Mouse (Mus musculus) MEL (cell line): ENCODE measurements around the gene Dapk3. TPM values are rescaled to one million over a fixed set of nuclear protein-coding genes. Genes with fewer than 3 reads are reported as not detected.

Experiments
- DNase-seq: peaks from one replicate; pipeline ENCODE4 v3.0.0; 2011; ENCODE audit warnings: low read depth, low spot score
- H3K27ac ChIP-seq: 2 replicates; pipeline ENCODE4 v1.5.1; 2012; ENCODE audit warnings: low read depth, mild to moderate bottlenecking, control low read depth, low read length, moderate library complexity; ENCODE audit not compliant: control insufficient read depth
- H3K27me3 ChIP-seq, 2 experiments: fragments of 150-350 bp in 1 of 2; sonication (generic) in 1 of 2; 2 replicates each; pipeline ENCODE4 v1.6.1; 2012; ENCODE audit warnings: low read length in 2 of 2, mild to moderate bottlenecking in 2 of 2, improper control_type of control experiment in 1 of 2, moderate library complexity in 1 of 2; ENCODE audit not compliant: insufficient read depth in 2 of 2, control insufficient read depth in 1 of 2
- H3K36me3 ChIP-seq, 2 experiments: 2 replicates each; pipeline ENCODE4 v1.6.1; 2012 to 2014; ENCODE audit warnings: low read length in 2 of 2, improper control_type of control experiment in 1 of 2, inconsistent platforms in 1 of 2, mild to moderate bottlenecking in 1 of 2; ENCODE audit not compliant: insufficient read depth in 2 of 2, control insufficient read depth in 1 of 2
- H3K4me1 ChIP-seq, 2 experiments: fragments of 150-350 bp in 1 of 2; sonication (generic) in 1 of 2; 2 replicates each; pipeline ENCODE4 v1.6.1; 2012; ENCODE audit warnings: low read length in 2 of 2, improper control_type of control experiment in 1 of 2, mild to moderate bottlenecking in 1 of 2; ENCODE audit not compliant: insufficient read depth in 2 of 2, control insufficient read depth in 1 of 2
- H3K4me3 ChIP-seq, 2 experiments: fragments of 150-350 bp in 1 of 2; sonication (generic) in 1 of 2; 2 replicates each; pipeline ENCODE4 v1.5.1; 2012; ENCODE audit warnings: low read depth in 2 of 2, low read length in 2 of 2, mild to moderate bottlenecking in 2 of 2, moderate library complexity in 2 of 2, control low read depth in 1 of 2, improper control_type of control experiment in 1 of 2; ENCODE audit not compliant: control insufficient read depth in 1 of 2, insufficient read depth in 1 of 2
- H3K79me2 ChIP-seq: 2 replicates; pipeline ENCODE4 v1.6.1; 2012; ENCODE audit warnings: mild to moderate bottlenecking, low read length, moderate library complexity; ENCODE audit not compliant: control insufficient read depth, poor library complexity, insufficient read depth
- H3K9ac ChIP-seq: 2 replicates; pipeline ENCODE4 v1.6.1; 2012; ENCODE audit warnings: low read depth, mild to moderate bottlenecking, control low read depth, low read length, moderate library complexity; ENCODE audit not compliant: control insufficient read depth, poor library complexity, severe bottlenecking
- H3K9me3 ChIP-seq: fragments of 150-350 bp; sonication (generic); replicated peaks from 2 replicates; pipeline ENCODE4 v1.6.1; 2012; ENCODE audit warnings: mild to moderate bottlenecking, low read length, improper control_type of control experiment, moderate library complexity; ENCODE audit not compliant: insufficient read depth
- ETS1 ChIP-seq: IDR thresholded peaks from 2 replicates; pipeline ENCODE4 v1.6.1; 2012; ENCODE audit warnings: low read depth, mild to moderate bottlenecking, inconsistent platforms, low read length, improper control_type of control experiment, moderate library complexity
- GABPA ChIP-seq: IDR thresholded peaks from 2 replicates; pipeline ENCODE4 v1.6.1; 2012; ENCODE audit warnings: low read depth, mild to moderate bottlenecking, inconsistent platforms, low read length, improper control_type of control experiment, moderate library complexity
- GATA1 ChIP-seq: IDR thresholded peaks from 2 replicates; pipeline ENCODE4 v1.6.1; 2011; ENCODE audit warnings: low read depth, low read length, improper control_type of control experiment
- HCFC1 ChIP-seq: IDR thresholded peaks from 2 replicates; pipeline ENCODE4 v1.6.1; 2012; ENCODE audit warnings: low read depth, mild to moderate bottlenecking, inconsistent platforms, low read length, improper control_type of control experiment, moderate library complexity
- MAX ChIP-seq: IDR thresholded peaks from 2 replicates; pipeline ENCODE4 v1.6.1; 2011; ENCODE audit warnings: low read length, improper control_type of control experiment
- MXI1 ChIP-seq: IDR thresholded peaks from 2 replicates; pipeline ENCODE4 v1.6.1; 2011; ENCODE audit warnings: mild to moderate bottlenecking, low read depth, low read length, improper control_type of control experiment
- MYB ChIP-seq: IDR thresholded peaks from 2 replicates; pipeline ENCODE4 v1.6.1; 2011; ENCODE audit warnings: mild to moderate bottlenecking, low read depth, low read length, improper control_type of control experiment
- MYC ChIP-seq: IDR thresholded peaks from 2 replicates; pipeline ENCODE4 v1.6.1; 2011; ENCODE audit warnings: low read depth, mild to moderate bottlenecking, low read length, improper control_type of control experiment, moderate library complexity
- NELFE ChIP-seq: IDR thresholded peaks from 2 replicates; pipeline ENCODE4 v1.6.1; 2011; ENCODE audit warnings: low read depth, low read length, improper control_type of control experiment
- RAD21 ChIP-seq: IDR thresholded peaks from 2 replicates; pipeline ENCODE4 v1.6.1; 2011; ENCODE audit warnings: mild to moderate bottlenecking, low read depth, low read length, improper control_type of control experiment
- SIN3A ChIP-seq: IDR thresholded peaks from 2 replicates; pipeline ENCODE4 v1.6.1; 2012; ENCODE audit warnings: low read length, improper control_type of control experiment, inconsistent platforms
- SMC3 ChIP-seq: IDR thresholded peaks from 2 replicates; pipeline ENCODE4 v1.6.1; 2011; ENCODE audit warnings: low read depth, low read length, improper control_type of control experiment
- TAL1 ChIP-seq: IDR thresholded peaks from 2 replicates; pipeline ENCODE4 v1.6.1; 2012; ENCODE audit warnings: mild to moderate bottlenecking, inconsistent platforms, low read length, moderate library complexity, mixed read lengths
- TBP ChIP-seq: IDR thresholded peaks from 2 replicates; pipeline ENCODE4 v1.8.0; 2011; ENCODE audit warnings: low read depth, low read length, improper control_type of control experiment
- USF1 ChIP-seq: IDR thresholded peaks from 2 replicates; pipeline ENCODE4 v1.6.1; 2014; ENCODE audit warnings: low read depth, mild to moderate bottlenecking, inconsistent platforms, low read length, improper control_type of control experiment, moderate library complexity
- ZC3H11A ChIP-seq: IDR thresholded peaks from 2 replicates; pipeline ENCODE4 v1.6.1; 2012; ENCODE audit warnings: low read depth, mild to moderate bottlenecking, inconsistent platforms, low read length, improper control_type of control experiment
- ZKSCAN1 ChIP-seq: IDR thresholded peaks from 2 replicates; pipeline ENCODE4 v1.6.1; 2012; ENCODE audit warnings: low read depth, mild to moderate bottlenecking, inconsistent platforms, low read length, improper control_type of control experiment, moderate library complexity
- ZNF384 ChIP-seq: IDR thresholded peaks from 2 replicates; pipeline ENCODE4 v1.6.1; 2012; ENCODE audit warnings: low read depth, mild to moderate bottlenecking, inconsistent platforms, low read length, improper control_type of control experiment
- polyA plus RNA-seq, 2 experiments: library from polyadenylated mRNA; stranded (reverse) in 1 of 2; unstranded in 1 of 2; fragments of >175 nt in 1 of 2; fragments of >200 nt in 1 of 2; gene quantifications; 2 replicates each; pipeline versions ENCODE4 v1.2.1 to v1.2.4; 2012; ENCODE audit warnings: low replicate concordance in 2 of 2, low read depth in 1 of 2; ENCODE audit not compliant: insufficient read length in 2 of 2, insufficient read depth in 1 of 2, missing spikeins in 1 of 2
- total RNA-seq: library from RNA; depleted of rRNA; stranded (reverse); fragments of 300-350 nt; gene quantifications from 2 replicates; pipeline ENCODE4 v1.2.3, GENCODE M21; 2012

Gene Dapk3
- total and polyA plus RNA-seq, 3 experiments: 42.3 to 79.1 TPM; not detected in 1

DNA sequence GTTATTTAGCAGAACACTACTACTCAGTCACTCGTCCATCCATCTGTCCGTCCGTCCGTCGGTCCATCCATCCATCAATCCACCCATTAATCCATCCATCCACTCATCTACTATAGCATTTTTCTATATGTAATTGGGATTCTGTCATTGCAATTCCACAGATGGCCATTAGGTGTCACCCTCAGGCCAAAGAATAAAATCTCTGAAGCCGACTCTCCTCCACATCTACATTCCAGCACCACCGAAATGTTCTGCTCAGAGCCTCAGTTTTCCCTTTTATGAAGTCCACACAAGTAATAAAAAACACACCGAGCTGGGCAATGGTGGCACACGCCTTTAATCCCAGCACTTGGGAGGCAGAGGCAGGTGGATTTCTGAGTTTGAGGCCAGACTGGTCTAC is 15.4 kb downstream of the Dapk3 start (continued):
- TF ChIP-seq GATA1 (no peak), MYC (peak; percentile 40; the same call in 1 of the 2 replicates), MAX (no peak), HCFC1 (peak; percentile 30; the same call in 1 of the 2 replicates), USF1 (no peak), ZC3H11A (peak; percentile 85), MXI1 (no peak), NELFE (no peak)

DNA sequence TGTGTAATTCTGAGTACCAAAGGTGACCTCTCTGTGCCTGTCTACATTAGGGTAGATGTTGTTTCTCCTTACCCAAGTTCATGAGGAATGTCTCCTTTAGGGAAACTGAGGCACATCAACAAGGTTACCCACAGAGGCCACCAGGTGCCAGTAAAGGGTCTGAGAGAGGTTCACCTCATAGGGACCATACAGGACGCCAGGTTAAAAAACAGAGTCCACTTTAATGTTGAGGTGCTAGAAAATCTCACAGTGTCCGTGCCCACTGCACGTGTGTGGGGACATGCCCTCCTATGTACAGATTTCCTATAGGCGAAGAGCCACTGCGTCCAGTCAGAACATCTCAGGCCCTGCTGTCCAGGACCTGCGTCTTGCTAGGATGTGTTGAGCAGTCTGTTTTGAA is 16.2 kb downstream of the Dapk3 start:
- Histone ChIP-seq H3K36me3 (no peaks in the 10 kb centered on the region; a peak in 1 of 4 replicates), H3K4me1 (peaks cover 0 to 6% of the 10 kb centered on the region in 2 experiments; a peak in 1 of 4 replicates), H3K27me3 (no peaks in the 10 kb centered on the region), H3K79me2 (no peaks in the 10 kb centered on the region), H3K9ac (no peak overlapping the region), H3K9me3 (no peaks in the 10 kb centered on the region), H3K4me3 (no peak overlapping the region), H3K27ac (no peak overlapping the region)
- TF ChIP-seq TBP: no peak
- no peak for DNase-seq

DNA sequence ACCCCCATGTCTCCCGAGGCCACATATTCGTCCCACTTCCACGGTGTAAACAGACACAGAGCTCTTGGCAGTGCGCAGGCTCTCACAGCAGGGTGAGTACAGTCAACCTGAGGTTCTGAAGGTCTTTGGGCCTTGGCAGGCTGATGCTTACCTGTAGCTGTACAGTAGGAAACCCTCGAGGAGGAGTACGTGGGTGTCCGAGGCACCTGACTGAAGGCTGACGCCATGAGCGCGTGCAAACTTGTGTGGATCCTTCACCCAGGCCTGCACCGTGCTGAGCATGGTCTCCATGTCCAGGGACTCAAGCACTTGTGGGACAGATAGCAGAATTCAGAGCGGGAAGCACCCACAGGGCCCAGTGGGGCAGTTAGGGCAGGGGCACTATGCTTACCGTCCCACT is 17.3 kb downstream of the Dapk3 start:
- TF ChIP-seq SMC3 (no peak), SIN3A (no peak), TAL1 (no peak), ETS1 (no peak), ZKSCAN1 (no peak), HCFC1 (no peak), ZNF384 (no peak), MAX (no peak), GABPA (no peak), MYB (no peak), TBP (no peak), MXI1 (no peak), RAD21 (no peak)
- no peak for DNase-seq
- Histone ChIP-seq H3K27me3 (no peaks in the 10 kb centered on the region), H3K4me3 (no peak overlapping the region), H3K9ac (no peak overlapping the region), H3K79me2 (no peaks in the 10 kb centered on the region), H3K9me3 (no peaks in the 10 kb centered on the region), H3K27ac (no peak overlapping the region), H3K36me3 (no peaks in the 10 kb centered on the region; a peak in 1 of 4 replicates), H3K4me1 (peaks cover 0 to 6% of the 10 kb centered on the region in 2 experiments; a peak in 1 of 4 replicates)
